Mouse (Mus musculus) bone marrow macrophage, adult 2 months (primary cell): ENCODE measurements at regions not wholly inside any gene's neighbourhood (a gene's known extent, or its start where the extent isn't known, plus 50 kb on each side); places are given as distances from the start of the nearest gene placed in this dataset.

Source experiments
- CTCF ChIP-seq: IDR thresholded peaks from 2 replicates; pipeline ENCODE4 v1.5.1; 2012; ENCODE audit warnings: low read depth, mild to moderate bottlenecking, low read length, moderate library complexity
- POLR2A ChIP-seq: IDR thresholded peaks from 2 replicates; pipeline ENCODE4 v1.6.1; 2012; ENCODE audit warnings: mild to moderate bottlenecking, low read depth, low read length, borderline replicate concordance

DNA sequence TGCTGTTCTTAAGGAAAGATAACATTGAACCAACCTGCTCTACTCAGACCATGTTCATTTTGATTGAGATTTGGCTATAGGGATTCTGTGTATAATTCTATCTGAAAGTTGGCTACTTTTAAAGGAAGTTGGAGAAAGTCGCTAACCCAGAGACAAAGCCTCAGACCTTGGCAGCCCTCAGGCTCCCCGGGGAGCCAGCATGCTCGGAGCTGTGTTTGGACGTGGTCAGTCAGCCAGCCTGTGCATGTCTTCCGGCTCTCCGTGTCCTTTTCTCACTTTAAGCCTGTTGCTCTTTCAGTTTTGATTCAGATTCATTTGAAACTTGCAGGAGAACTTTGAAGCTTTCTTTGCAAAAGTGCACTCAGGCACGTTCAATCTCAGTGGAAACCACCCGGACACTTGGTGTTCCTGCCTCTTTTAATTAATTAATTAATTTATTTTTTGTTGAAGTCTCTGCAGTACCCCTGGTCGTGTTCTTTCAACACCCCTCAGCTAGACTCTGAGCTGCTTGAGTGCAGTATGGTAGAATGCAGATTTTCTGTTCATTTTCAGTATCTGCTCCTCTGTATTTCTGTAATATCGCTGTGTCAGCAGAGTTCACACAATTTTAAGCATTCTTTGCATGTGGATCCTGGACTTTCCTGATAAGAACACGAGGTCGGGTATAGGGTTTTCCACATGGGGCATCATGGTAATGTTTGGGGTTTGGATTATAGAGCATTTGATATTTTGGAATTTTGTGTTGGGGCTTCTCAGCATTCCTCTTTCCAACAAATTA, 100.9 kb upstream of the Tmem45b start:
- TF ChIP-seq CTCF, result no peak
- TF ChIP-seq POLR2A, result no peak
